Mouse (Mus musculus): ENCODE data around the gene Mast4.

Mast4 gene

GRCm38 (mm10) chr13:102775506-102775905 lies 558.8 kb downstream of the Mast4 start:
- DNase-seq: peak in 1 of 2 experiments; percentile 29

- peak; percentile 20 to 28 for DNase-seq
These were observed 559.5 kb downstream of the Mast4 start for GRCm38 (mm10) chr13:102774786-102775201.

- DNase-seq: no peak
These were observed 561.1 kb downstream of the Mast4 start for GRCm38 (mm10) chr13:102773169-102773568.

GRCm38 (mm10) chr13:102770194-102770593 lies 564.1 kb downstream of the Mast4 start:
- peak; percentile 33 to 62 for DNase-seq

GRCm38 (mm10) chr13:102768512-102768911 lies 565.8 kb downstream of the Mast4 start:
- no peak for DNase-seq

- DNase-seq: no peak
These were observed 567.2 kb downstream of the Mast4 start for GRCm38 (mm10) chr13:102767110-102767509.

GRCm38 (mm10) chr13:102765216-102765615 lies 569.1 kb downstream of the Mast4 start:
- DNase-seq: no peak

GRCm38 (mm10) chr13:102764218-102764617 lies 570.1 kb downstream of the Mast4 start:
- no peak for DNase-seq

- no peak for DNase-seq
These were observed 572.1 kb downstream of the Mast4 start for GRCm38 (mm10) chr13:102762203-102762602.

GRCm38 (mm10) chr13:102761410-102761809 lies 572.9 kb downstream of the Mast4 start:
- no peak for DNase-seq

- DNase-seq: no peak
These were observed 576.3 kb downstream of the Mast4 start for GRCm38 (mm10) chr13:102758021-102758420.

GRCm38 (mm10) chr13:102756071-102756470 lies 578.2 kb downstream of the Mast4 start:
- no peak for DNase-seq

GRCm38 (mm10) chr13:102755124-102755523 lies 579.2 kb downstream of the Mast4 start:
- DNase-seq: no peak

GRCm38 (mm10) chr13:102753714-102754556 lies 580.4 kb downstream of the Mast4 start:
- DNase-seq: no peak

- no peak for DNase-seq
These were observed 584.4 kb downstream of the Mast4 start for GRCm38 (mm10) chr13:102749891-102750290.

- no peak for DNase-seq
These were observed 585.1 kb downstream of the Mast4 start for GRCm38 (mm10) chr13:102749194-102749593.

GRCm38 (mm10) chr13:102746803-102747561 lies 587.3 kb downstream of the Mast4 start:
- DNase-seq: no peak

- DNase-seq: no peak
These were observed 588.5 kb downstream of the Mast4 start for GRCm38 (mm10) chr13:102745626-102746342.

- no peak for DNase-seq
These were observed 589.1 kb downstream of the Mast4 start for GRCm38 (mm10) chr13:102745270-102745600.

GRCm38 (mm10) chr13:102744481-102745269 lies 589.6 kb downstream of the Mast4 start:
- peak; percentile 44 to 78 for DNase-seq

GRCm38 (mm10) chr13:102739720-102740535 lies 594.4 kb downstream of the Mast4 start:
- no peak for DNase-seq

GRCm38 (mm10) chr13:102737811-102738210 lies 596.5 kb downstream of the Mast4 start:
- DNase-seq: no peak
